Mouse (Mus musculus): ENCODE measurements at regions not wholly inside any gene's neighbourhood (a gene's known extent, or its start where the extent isn't known, plus 50 kb on each side); places are given as distances from the start of the nearest gene placed in this dataset.

GRCm38 (mm10) chr12:77798516-77798915, 395.5 kb upstream of the Gm6657 start:
- no peak for ATAC-seq (replicated peaks; ENCODE audit: insufficient number of reproducible peaks, low FRiP score, low TSS enrichment)
- no peak overlapping the region for H3K27ac ChIP-seq (ENCODE audit: low read depth, low read length)
- 79% methylated on average over 4 of the region's 4 CpGs for WGBS (ENCODE audit: insufficient replicate concordance)

GRCm38 (mm10) chr12:77799134-77799770, 394.8 kb upstream of the Gm6657 start:
- no peaks in the 10 kb centered on the region for H3K9me3 ChIP-seq (replicated peaks; ENCODE audit: control insufficient read depth, low read length)
- H3K27ac ChIP-seq (ENCODE audit: low read depth, low read length): no peak overlapping the region
- H3K36me3 ChIP-seq (ENCODE audit: control insufficient read depth, insufficient read depth, low read length): no peaks in the 10 kb centered on the region
- H3K4me2 ChIP-seq: no peak overlapping the region
- no peaks in the 10 kb centered on the region for H3K4me1 ChIP-seq (ENCODE audit: control insufficient read depth, insufficient read depth, low read length)
- H3K4me3 ChIP-seq (ENCODE audit: low read depth, low read length): no peak overlapping the region
- WGBS (ENCODE audit: insufficient replicate concordance): 59% methylated on average over 12 of the region's 12 CpGs
- no peak overlapping the region for H3K9ac ChIP-seq (ENCODE audit: low read depth, low read length)
- H3K27me3 ChIP-seq (ENCODE audit: control insufficient read depth, insufficient read depth, low read length): no peaks in the 10 kb centered on the region
- no peak for ATAC-seq (replicated peaks; ENCODE audit: insufficient number of reproducible peaks, low FRiP score, low TSS enrichment)

More at GRCm38 (mm10) chr12:77798516-77798915, 395.5 kb upstream of the Gm6657 start:
- Histone ChIP-seq H3K9ac (ENCODE audit: low read depth, low read length) (no peak overlapping the region), H3K36me3 (ENCODE audit: control insufficient read depth, insufficient read depth, low read length) (no peaks in the 10 kb centered on the region), H3K4me3 (ENCODE audit: low read depth, low read length) (no peak overlapping the region), H3K4me1 (ENCODE audit: control insufficient read depth, insufficient read depth, low read length) (no peaks in the 10 kb centered on the region), H3K9me3 (replicated peaks; ENCODE audit: control insufficient read depth, low read length) (no peaks in the 10 kb centered on the region), H3K27me3 (ENCODE audit: control insufficient read depth, insufficient read depth, low read length) (no peaks in the 10 kb centered on the region), H3K4me2 (no peak overlapping the region)

- Histone ChIP-seq H3K4me2 (no peak overlapping the region), H3K36me3 (ENCODE audit: control insufficient read depth, insufficient read depth, low read length) (no peaks in the 10 kb centered on the region), H3K9me3 (replicated peaks; ENCODE audit: control insufficient read depth, low read length) (no peaks in the 10 kb centered on the region), H3K4me1 (ENCODE audit: control insufficient read depth, insufficient read depth, low read length) (no peaks in the 10 kb centered on the region), H3K27ac (ENCODE audit: low read depth, low read length) (no peak overlapping the region), H3K9ac (ENCODE audit: low read depth, low read length) (no peak overlapping the region), H3K27me3 (ENCODE audit: control insufficient read depth, insufficient read depth, low read length) (no peaks in the 10 kb centered on the region), H3K4me3 (ENCODE audit: low read depth, low read length) (no peak overlapping the region)
- no peak for ATAC-seq (replicated peaks; ENCODE audit: insufficient number of reproducible peaks, low FRiP score, low TSS enrichment)
- 84% methylated on average over 7 of the region's 7 CpGs for WGBS (ENCODE audit: insufficient replicate concordance)
Measured at GRCm38 (mm10) chr12:77807674-77808073, 386.4 kb upstream of the Gm6657 start.

- H3K27me3 ChIP-seq (ENCODE audit: control insufficient read depth, insufficient read depth, low read length): no peaks in the 10 kb centered on the region
- no peak overlapping the region for H3K4me2 ChIP-seq
- WGBS (ENCODE audit: insufficient replicate concordance): 44% methylated on average over 2 of the region's 2 CpGs
- H3K9ac ChIP-seq (ENCODE audit: low read depth, low read length): no peak overlapping the region
- H3K36me3 ChIP-seq (ENCODE audit: control insufficient read depth, insufficient read depth, low read length): no peaks in the 10 kb centered on the region
- H3K27ac ChIP-seq (ENCODE audit: low read depth, low read length): no peak overlapping the region
- H3K9me3 ChIP-seq (replicated peaks; ENCODE audit: control insufficient read depth, low read length): no peaks in the 10 kb centered on the region
- no peaks in the 10 kb centered on the region for H3K4me1 ChIP-seq (ENCODE audit: control insufficient read depth, insufficient read depth, low read length)
- H3K4me3 ChIP-seq (ENCODE audit: low read depth, low read length): no peak overlapping the region
- ATAC-seq (replicated peaks; ENCODE audit: insufficient number of reproducible peaks, low FRiP score, low TSS enrichment): no peak
Measured at GRCm38 (mm10) chr12:77811276-77811675, 382.8 kb upstream of the Gm6657 start.

GRCm38 (mm10) chr12:77819456-77819855, 374.6 kb upstream of the Gm6657 start:
- no peaks in the 10 kb centered on the region for H3K4me1 ChIP-seq (ENCODE audit: control insufficient read depth, insufficient read depth, low read length)
- no peak overlapping the region for H3K4me3 ChIP-seq (ENCODE audit: low read depth, low read length)
- no peak overlapping the region for H3K4me2 ChIP-seq
- H3K9me3 ChIP-seq (replicated peaks; ENCODE audit: control insufficient read depth, low read length): no peaks in the 10 kb centered on the region
- no peaks in the 10 kb centered on the region for H3K36me3 ChIP-seq (ENCODE audit: control insufficient read depth, insufficient read depth, low read length)
- no peaks in the 10 kb centered on the region for H3K27me3 ChIP-seq (ENCODE audit: control insufficient read depth, insufficient read depth, low read length)
- 84% methylated on average over 16 of the region's 16 CpGs for WGBS (ENCODE audit: insufficient replicate concordance)
- ATAC-seq (replicated peaks; ENCODE audit: insufficient number of reproducible peaks, low FRiP score, low TSS enrichment): no peak
- H3K9ac ChIP-seq (ENCODE audit: low read depth, low read length): no peak overlapping the region
- H3K27ac ChIP-seq (ENCODE audit: low read depth, low read length): no peak overlapping the region

- H3K4me1 ChIP-seq (ENCODE audit: control insufficient read depth, insufficient read depth, low read length): no peaks in the 10 kb centered on the region
- no peak overlapping the region for H3K9ac ChIP-seq (ENCODE audit: low read depth, low read length)
- H3K4me3 ChIP-seq (ENCODE audit: low read depth, low read length): no peak overlapping the region
- 31% methylated on average over 3 of the region's 3 CpGs for WGBS (ENCODE audit: insufficient replicate concordance)
- H3K4me2 ChIP-seq: no peak overlapping the region
- no peak overlapping the region for H3K27ac ChIP-seq (ENCODE audit: low read depth, low read length)
- no peak for ATAC-seq (replicated peaks; ENCODE audit: insufficient number of reproducible peaks, low FRiP score, low TSS enrichment)
- no peaks in the 10 kb centered on the region for H3K27me3 ChIP-seq (ENCODE audit: control insufficient read depth, insufficient read depth, low read length)
- no peaks in the 10 kb centered on the region for H3K9me3 ChIP-seq (replicated peaks; ENCODE audit: control insufficient read depth, low read length)
- no peaks in the 10 kb centered on the region for H3K36me3 ChIP-seq (ENCODE audit: control insufficient read depth, insufficient read depth, low read length)
Measured at GRCm38 (mm10) chr12:77823381-77824030, 370.5 kb upstream of the Gm6657 start.

GRCm38 (mm10) chr12:77833411-77834169, 360.5 kb upstream of the Gm6657 start:
- Histone ChIP-seq H3K27me3 (ENCODE audit: control insufficient read depth, insufficient read depth, low read length) (no peaks in the 10 kb centered on the region), H3K4me3 (ENCODE audit: low read depth, low read length) (no peak overlapping the region), H3K9me3 (replicated peaks; ENCODE audit: control insufficient read depth, low read length) (no peaks in the 10 kb centered on the region), H3K36me3 (ENCODE audit: control insufficient read depth, insufficient read depth, low read length) (no peaks in the 10 kb centered on the region), H3K9ac (ENCODE audit: low read depth, low read length) (no peak overlapping the region), H3K4me1 (ENCODE audit: control insufficient read depth, insufficient read depth, low read length) (no peaks in the 10 kb centered on the region), H3K4me2 (no peak overlapping the region), H3K27ac (ENCODE audit: low read depth, low read length) (no peak overlapping the region)
- 89% methylated on average over 9 of the region's 9 CpGs for WGBS (ENCODE audit: insufficient replicate concordance)
- ATAC-seq (replicated peaks; ENCODE audit: insufficient number of reproducible peaks, low FRiP score, low TSS enrichment): no peak

GRCm38 (mm10) chr12:77834891-77835290, 359.2 kb upstream of the Gm6657 start:
- H3K36me3 ChIP-seq (ENCODE audit: control insufficient read depth, insufficient read depth, low read length): no peaks in the 10 kb centered on the region
- H3K4me1 ChIP-seq (ENCODE audit: control insufficient read depth, insufficient read depth, low read length): no peaks in the 10 kb centered on the region
- no peak overlapping the region for H3K4me3 ChIP-seq (ENCODE audit: low read depth, low read length)
- WGBS (ENCODE audit: insufficient replicate concordance): 87% methylated on average over 1 of the region's 1 CpGs
- no peak overlapping the region for H3K9ac ChIP-seq (ENCODE audit: low read depth, low read length)
- no peak overlapping the region for H3K27ac ChIP-seq (ENCODE audit: low read depth, low read length)
- no peak overlapping the region for H3K4me2 ChIP-seq
- no peak for ATAC-seq (replicated peaks; ENCODE audit: insufficient number of reproducible peaks, low FRiP score, low TSS enrichment)
- H3K27me3 ChIP-seq (ENCODE audit: control insufficient read depth, insufficient read depth, low read length): no peaks in the 10 kb centered on the region
- no peaks in the 10 kb centered on the region for H3K9me3 ChIP-seq (replicated peaks; ENCODE audit: control insufficient read depth, low read length)
